Mouse (Mus musculus): ENCODE results near the gene Gipc2. TPM values are rescaled to one million over a fixed set of nuclear protein-coding genes. Genes with fewer than 3 reads are reported as not detected.
"Not testable (repeated sequence)": the region's sequence is repeated elsewhere in the genome, so short reads cannot be mapped to it uniquely, and the experiment has no call there.

Gene Gipc2
- under 1 TPM; 0.20 to 0.69 TPM for total RNA-seq (2021)
- long read RNA-seq, experiment 1, partial matches to known transcripts: 0 of 3 reads
- long read RNA-seq, experiment 1, other reads (novel, unspliced or antisense): 0 of 3 reads
- long read RNA-seq, experiment 2, partial matches to known transcripts: 1 of 2 reads
- long read RNA-seq, experiment 2, other reads (novel, unspliced or antisense): 0 of 2 reads

DNA sequence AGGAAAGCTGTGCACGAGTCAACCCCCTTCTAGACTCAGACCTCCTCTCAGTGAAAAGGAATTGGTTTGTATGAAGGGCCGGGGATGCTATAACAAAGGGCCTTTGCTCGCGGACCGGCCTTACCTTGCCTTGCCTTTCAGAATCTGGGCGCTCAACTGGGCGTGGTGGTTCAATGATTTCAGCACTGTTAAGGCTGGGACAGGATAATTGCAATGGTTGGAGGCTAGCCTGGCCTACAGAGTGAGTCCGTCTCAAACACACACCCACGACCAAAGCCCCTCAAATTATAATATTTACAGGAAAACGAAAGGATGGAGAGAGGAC is at the start of gene Gipc2:
Gene Gipc2 (minus strand): TSS at position 132 of the 325 bp plus-strand sequence.
- intact Hi-C loops (cut with DNase I): no loop called here
- DNase-seq: no peak

DNA sequence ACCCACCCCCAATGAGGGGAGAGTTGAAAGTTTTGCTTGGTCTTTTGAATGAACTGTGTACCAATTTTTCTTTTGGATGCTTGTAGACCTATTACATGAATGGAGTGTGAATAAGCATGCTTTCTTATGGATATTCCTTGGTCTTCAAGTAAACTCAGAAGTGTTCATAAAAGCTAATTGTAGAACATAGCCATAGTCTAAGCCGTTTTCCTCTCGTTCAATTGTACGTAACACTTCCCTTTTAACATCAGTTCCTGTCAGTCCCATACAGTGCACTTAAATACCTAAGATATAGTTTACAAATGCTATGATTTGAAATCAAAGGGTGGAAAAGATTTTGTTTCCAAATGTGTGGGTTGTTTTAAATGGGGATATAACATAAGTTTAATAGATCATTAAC is 47.4 kb upstream of the Gipc2 start:
- intact Hi-C loops (cut with DNase I): no loop called here

GRCm38 (mm10) chr3:152211731-152212279 is 45.8 kb upstream of the Gipc2 start:
- intact Hi-C loops (cut with DNase I): loop anchor here (2.0 kb wide), 1 partner anchor 101 kb away; no protein-coding TSS in a partner anchor
- DNase-seq: no peak

More for the DNA sequence above, 47.4 kb upstream of the Gipc2 start:
- no peak for DNase-seq

GRCm38 (mm10) chr3:152210728-152211391 is 44.8 kb upstream of the Gipc2 start:
- DNase-seq: peak; percentile 36 to 62
- intact Hi-C loops (cut with DNase I): loop anchor here (2.0 kb wide), 1 partner anchor 100 kb away; no protein-coding TSS in a partner anchor

DNA sequence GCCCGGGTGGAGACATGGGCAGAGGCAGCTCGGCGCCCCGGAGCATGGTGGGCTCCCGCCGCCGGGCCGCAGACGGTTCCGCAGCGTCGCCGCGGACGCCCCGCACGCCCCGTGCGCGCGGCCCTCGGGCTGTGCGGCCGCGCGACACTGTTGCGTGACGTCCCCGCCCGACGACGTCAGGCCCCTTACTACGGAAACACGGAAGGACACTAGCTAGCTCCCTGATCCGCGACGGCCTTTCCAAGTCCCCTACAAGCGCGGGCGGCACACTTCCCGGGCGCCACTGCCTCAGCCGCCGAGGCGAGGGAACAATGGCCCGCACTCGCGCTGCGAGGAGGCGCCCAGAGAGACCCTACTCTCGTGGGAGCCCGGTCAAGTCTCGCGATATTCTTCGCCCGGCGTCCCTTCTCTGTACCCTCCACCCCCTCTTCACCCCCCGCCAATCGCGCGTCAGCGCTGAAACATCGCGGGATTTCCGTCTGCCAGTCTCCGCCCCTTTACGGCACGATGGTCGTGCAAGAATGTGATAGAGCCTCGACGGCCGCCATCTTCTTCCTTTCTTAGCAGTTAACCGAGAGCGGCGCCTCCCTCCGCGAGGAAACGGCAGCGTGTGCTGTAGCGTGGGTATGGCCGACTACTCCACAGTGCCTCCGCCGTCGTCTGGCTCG is 44.1 kb upstream of the Gipc2 start, which contains the start of the genes Dnajb4 and Fubp1:
Gene Dnajb4 (minus strand): TSS at position 336 of the 668 bp plus-strand sequence.
Gene Fubp1 (plus strand): TSS at position 456 of the 668 bp plus-strand sequence.
- intact Hi-C loops (cut with DNase I): loop anchor here (2.0 kb wide), 1 partner anchor 99 kb away; no protein-coding TSS in a partner anchor
- DNase-seq: peak; percentile 99 to 100

DNA sequence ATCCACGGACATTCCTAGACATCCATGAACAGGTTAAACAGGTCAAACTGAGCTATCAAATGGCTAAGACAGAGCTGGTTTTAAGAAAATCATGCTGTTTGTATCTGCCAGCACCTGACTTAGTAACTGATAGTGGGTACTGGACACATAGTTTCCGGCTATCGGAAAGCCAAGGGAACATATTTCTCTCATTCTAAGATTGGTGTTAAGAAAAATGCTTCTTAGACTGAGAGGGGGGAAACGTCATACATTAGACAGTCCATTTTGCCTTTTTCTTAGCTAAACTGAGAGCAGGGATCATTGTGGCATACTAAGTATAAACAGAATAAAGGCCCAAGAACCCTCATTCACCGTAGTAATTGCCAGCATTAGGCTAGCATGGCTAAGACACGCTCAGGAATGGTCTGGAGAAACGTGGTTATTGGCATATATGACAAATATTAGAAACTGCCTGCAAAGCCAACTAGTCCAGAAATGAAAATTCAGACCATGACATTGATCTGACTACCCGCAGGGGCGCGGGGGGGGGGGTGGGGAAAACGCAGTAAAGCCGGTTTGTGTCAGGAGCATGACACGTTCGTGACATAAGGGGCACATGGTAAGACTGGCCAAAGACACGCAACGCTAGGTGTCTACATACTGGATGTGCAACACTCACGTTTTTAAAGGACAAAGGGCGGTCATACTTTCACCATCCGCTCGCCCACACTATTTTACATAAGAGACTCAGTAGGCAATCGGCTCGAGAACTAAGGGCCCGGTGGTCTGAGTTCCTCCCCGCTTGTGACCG is 43.3 kb upstream of the Gipc2 start:
- no peak for DNase-seq
- intact Hi-C loops (cut with DNase I): no loop called here

- intact Hi-C loops (cut with DNase I): no loop called here
- no peak for DNase-seq
These were observed 42.3 kb upstream of the Gipc2 start for GRCm38 (mm10) chr3:152208096-152208885.

DNA sequence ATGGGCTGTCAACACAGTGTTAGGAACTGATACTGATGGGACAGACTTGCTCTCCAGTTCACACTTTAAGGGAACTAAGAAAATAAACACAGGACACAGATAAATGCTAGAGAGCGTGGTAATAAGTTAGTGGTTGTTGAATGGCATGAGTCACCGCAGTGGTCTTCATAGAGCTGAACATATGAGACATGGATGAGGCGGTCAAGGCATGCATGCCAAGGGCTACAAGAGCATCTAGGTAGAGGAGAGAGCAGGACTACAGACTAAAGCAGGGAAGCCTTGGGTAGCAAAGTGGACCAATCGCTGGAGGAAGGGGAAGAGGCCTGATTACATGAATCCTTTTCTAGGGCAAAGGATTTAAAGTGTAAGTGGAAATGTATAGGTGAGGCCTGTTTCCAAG is 41.1 kb upstream of the Gipc2 start:
- intact Hi-C loops (cut with DNase I): loop anchor here (1.0 kb wide), 1 partner anchor 11 kb away; no protein-coding TSS in a partner anchor
- no peak for DNase-seq

GRCm38 (mm10) chr3:152204577-152204976 is 38.5 kb upstream of the Gipc2 start:
- no peak for DNase-seq
- intact Hi-C loops (cut with DNase I): no loop called here

DNA sequence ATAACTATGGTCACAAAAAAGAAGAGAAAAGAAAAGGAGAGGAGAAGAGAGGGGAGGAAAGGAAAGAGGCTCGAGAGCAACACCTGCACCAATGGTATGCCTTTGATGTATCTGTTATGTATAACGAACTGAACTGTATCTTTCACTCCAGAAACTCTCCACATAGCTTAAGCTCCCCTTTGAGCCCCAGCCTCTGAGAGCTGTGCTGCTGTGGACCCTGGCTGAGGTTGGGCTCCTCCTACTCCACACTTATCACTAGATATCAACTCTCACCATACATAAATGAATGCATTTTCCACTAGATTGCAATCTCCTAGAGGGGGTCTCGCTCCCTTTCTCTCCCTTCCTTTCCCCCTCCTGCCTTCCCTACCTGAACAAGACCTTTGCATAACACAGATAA is 38.0 kb upstream of the Gipc2 start:
- no peak for DNase-seq
- intact Hi-C loops (cut with DNase I): no loop called here

- intact Hi-C loops (cut with DNase I): no loop called here
- DNase-seq: no peak
These were observed 37.4 kb upstream of the Gipc2 start for GRCm38 (mm10) chr3:152203411-152203810.

DNA sequence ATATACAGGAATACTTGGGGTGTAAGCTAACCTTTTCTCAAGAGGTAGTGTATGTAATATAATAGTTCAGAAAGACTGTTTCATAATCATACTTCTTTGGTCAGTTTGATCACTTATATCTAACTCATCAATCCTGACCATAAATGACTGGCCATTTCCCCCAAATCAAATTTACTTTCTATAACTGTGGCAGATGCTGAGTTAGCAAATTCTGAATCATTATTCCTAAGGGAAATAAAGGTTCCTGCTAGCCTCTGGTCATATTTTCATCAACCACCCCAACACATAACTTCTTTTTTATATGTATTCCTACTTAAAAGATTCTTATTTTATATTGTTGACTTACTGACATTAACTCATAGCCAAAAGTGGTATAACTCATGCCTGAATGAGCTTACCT is 36.9 kb upstream of the Gipc2 start:
- DNase-seq: no peak
- intact Hi-C loops (cut with DNase I): no loop called here

- intact Hi-C loops (cut with DNase I): no loop called here
These were observed 35.6 kb upstream of the Gipc2 start for GRCm38 (mm10) chr3:152201651-152202050.

DNA sequence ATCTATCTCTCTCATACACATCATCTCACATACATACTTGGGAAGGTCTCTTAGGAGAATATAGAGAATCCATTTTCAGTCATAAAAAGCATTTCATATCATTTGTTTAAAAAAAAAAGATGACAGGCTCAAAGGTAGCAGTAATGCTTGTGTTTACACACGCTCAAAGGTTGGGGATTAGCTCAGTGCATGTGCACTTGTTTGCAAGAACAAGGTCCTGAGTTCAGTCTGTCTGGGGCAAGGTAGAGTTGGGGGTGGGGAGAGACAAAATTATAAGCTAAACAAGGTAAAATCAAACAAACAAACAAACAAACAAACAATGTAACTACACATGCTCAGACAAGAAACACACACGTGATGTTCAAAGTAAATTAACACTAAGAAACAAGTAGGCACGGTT is 35.2 kb upstream of the Gipc2 start:
- DNase-seq: no peak

More at GRCm38 (mm10) chr3:152201651-152202050, 35.6 kb upstream of the Gipc2 start:
- no peak for DNase-seq

DNA sequence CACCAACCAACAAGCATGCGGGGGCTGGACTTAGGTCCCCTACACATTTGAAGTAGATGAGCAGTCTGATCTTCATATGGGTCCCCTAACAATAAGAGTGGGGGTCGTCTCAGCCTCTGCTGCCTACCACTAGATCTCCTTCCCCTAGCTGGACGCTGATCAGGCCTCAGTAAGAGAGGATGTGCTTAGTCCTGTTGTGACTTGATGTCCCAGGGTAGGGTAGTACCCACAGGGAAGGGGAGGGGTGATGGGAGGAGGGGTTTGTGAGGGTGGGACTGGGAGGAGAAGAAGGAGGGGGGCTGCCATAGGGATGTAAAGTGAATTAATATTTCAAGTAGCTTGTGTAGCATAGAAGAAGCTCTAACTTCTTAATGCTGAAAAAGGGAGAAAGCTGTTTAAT is 33.1 kb upstream of the Gipc2 start:
- intact Hi-C loops (cut with DNase I): no loop called here
- no peak for DNase-seq

More for the DNA sequence above, 35.2 kb upstream of the Gipc2 start:
- intact Hi-C loops (cut with DNase I): no loop called here

- DNase-seq; intact Hi-C loops (cut with DNase I): not testable (repeated sequence)
These were observed 31.2 kb upstream of the Gipc2 start for GRCm38 (mm10) chr3:152197246-152197645.

GRCm38 (mm10) chr3:152193635-152194097 is 27.6 kb upstream of the Gipc2 start:
- peak; percentile 71 to 79 for DNase-seq
- intact Hi-C loops (cut with DNase I): loop anchor here (5.0 kb wide), 1 partner anchor 81 kb away; no protein-coding TSS in a partner anchor

- intact Hi-C loops (cut with DNase I): loop anchor here (5.0 kb wide), 1 partner anchor 81 kb away; no protein-coding TSS in a partner anchor
- no peak for DNase-seq
These were observed 27.1 kb upstream of the Gipc2 start for GRCm38 (mm10) chr3:152193177-152193576.

All from gastrocnemius, postnatal 36 days (tissue).